Mouse (Mus musculus): ENCODE results near the gene Plcb3.

The Plcb3 gene

DNA sequence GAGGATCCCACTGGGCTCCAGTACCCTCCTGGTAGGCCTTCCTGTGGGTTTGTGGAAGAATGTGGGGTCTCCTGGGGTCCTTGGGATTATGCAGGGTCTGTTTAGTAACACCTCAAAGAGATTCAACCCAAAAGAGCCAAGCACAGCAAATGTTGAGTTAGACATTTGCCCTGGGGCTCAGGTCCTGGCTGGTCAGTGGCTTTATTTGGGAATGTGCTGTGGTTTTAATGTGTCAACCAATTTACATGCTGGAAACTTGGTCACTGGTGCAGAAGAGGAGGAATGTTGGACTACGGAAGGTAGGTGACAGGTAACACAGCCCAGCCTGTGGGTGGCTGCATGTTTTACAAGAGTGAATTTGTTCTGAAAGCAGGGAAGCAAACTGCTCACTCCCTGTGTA is 73.2 kb downstream of the Plcb3 start:
- no peak for DNase-seq (ENCODE audit: low spot score)
